In genomic region chr6:122522595-122522994, GRCm38 (mm10) we compare ENCODE assay signal across 9 mouse cellular contexts. TPM values are rescaled to one million over a fixed set of nuclear protein-coding genes. Genes with fewer than 3 reads are reported as not detected.
DNase-seq lines count a peak whose midpoint lies in the region; ATAC-seq and TF ChIP-seq lines count a peak whose summit lies in the region.
"Had no signal": no experiment of that assay in that cellular context is flagged by ENCODE, and none has a peak within 500 bp of the region (broad histone marks: within the 10 kb centered on the region; RNA-seq: fewer than 3 reads in every experiment).

No protein-coding gene starts in this region.

- no peaks in the 10 kb centered on the region for H3K4me1 ChIP-seq in intestine, embryonic 14.5 days (replicated peaks; ENCODE audit: control insufficient read depth, insufficient read depth, low read length)
- H3K4me1 ChIP-seq in intestine, postnatal 0 days (replicated peaks; ENCODE audit: control insufficient read depth, insufficient read depth, low read length) = no peaks in the 10 kb centered on the region
- no peaks in the 10 kb centered on the region for H3K4me1 ChIP-seq in forebrain, embryonic 14.5 days (ENCODE audit: control insufficient read depth, insufficient read depth, low read length)
- no peaks in the 10 kb centered on the region for H3K4me1 ChIP-seq in lung, postnatal 0 days (ENCODE audit: insufficient read depth, low read depth, low read length)

- 64% methylated on average over 9 of the region's 9 CpGs for WGBS in intestine, embryonic 14.5 days
- WGBS in intestine, postnatal 0 days = 72% methylated on average over 9 of the region's 9 CpGs
- 73% methylated on average over 9 of the region's 9 CpGs for whole genome bisulfite sequencing in forebrain, embryonic 14.5 days
- WGBS in lung, postnatal 0 days = 55% methylated on average over 9 of the region's 9 CpGs

- peak; percentile 57 for DNase-seq in intestine, embryonic 14.5 days (ENCODE audit: low spot score)
- peak; percentile 9 for DNase-seq in MEL-GATA-1-ER (ENCODE audit: extremely low read depth, low read depth)
- peak; percentile 79 for DNase-seq in forebrain, embryonic 14.5 days (ENCODE audit: low spot score)
- peak; percentile 61 for DNase-seq in lung, postnatal 0 days (ENCODE audit: low spot score)
- no peak for DNase-seq in urinary bladder, postnatal 25 days (ENCODE audit: low spot score)
- no peak for DNase-seq in spleen, adult 18-20 months
- DNase-seq in urinary bladder, postnatal 36 days (ENCODE audit: low spot score in 2 of 2) = no peak

- H3K4me3 ChIP-seq in intestine, embryonic 14.5 days (ENCODE audit: low read depth, low read length) = no peak overlapping the region
- no peak overlapping the region for H3K4me3 ChIP-seq in intestine, postnatal 0 days (ENCODE audit: low read depth, low read length)
- H3K4me3 ChIP-seq in forebrain, embryonic 14.5 days (ENCODE audit: low read depth, low read length) = no peak overlapping the region
- no peak overlapping the region for H3K4me3 ChIP-seq in lung, postnatal 0 days (ENCODE audit: low read depth, low read length)
- H3K4me3 ChIP-seq: limb, embryonic 12.5 days had no signal

- H3K9me3 ChIP-seq in intestine, embryonic 14.5 days (ENCODE audit: control insufficient read depth, low read length) = no peaks in the 10 kb centered on the region
- H3K9me3 ChIP-seq in intestine, postnatal 0 days (ENCODE audit: control insufficient read depth) = no peaks in the 10 kb centered on the region
- H3K9me3 ChIP-seq in forebrain, embryonic 14.5 days (replicated peaks; ENCODE audit: control insufficient read depth, low read length) = no peaks in the 10 kb centered on the region
- no peaks in the 10 kb centered on the region for H3K9me3 ChIP-seq in lung, postnatal 0 days (ENCODE audit: low read length)
- H3K9me3 ChIP-seq: limb, embryonic 12.5 days had no signal

- no peak overlapping the region for H3K4me2 ChIP-seq in intestine, embryonic 14.5 days (ENCODE audit: low read length)
- H3K4me2 ChIP-seq in intestine, postnatal 0 days (replicated peaks; ENCODE audit: low read depth) = no peak overlapping the region
- H3K4me2 ChIP-seq in forebrain, embryonic 14.5 days (ENCODE audit: low read length) = no peak overlapping the region
- no peak overlapping the region for H3K4me2 ChIP-seq in lung, postnatal 0 days (replicated peaks; ENCODE audit: low read depth, low read length)
- H3K4me2 ChIP-seq: limb, embryonic 12.5 days had no signal

- TF ChIP-seq EP300 in lung, postnatal 0 days (IDR thresholded peaks at IDR 0.05) = no peak

- H3K9ac ChIP-seq in intestine, embryonic 14.5 days (ENCODE audit: low read length) = no peak overlapping the region
- H3K9ac ChIP-seq in intestine, postnatal 0 days (ENCODE audit: low read depth, low read length) = no peak overlapping the region
- 0 out of 2 replicates have a peak overlapping the region, but pooled peaks have one; percentile 29 for H3K9ac ChIP-seq in forebrain, embryonic 14.5 days (ENCODE audit: low read length)
- H3K9ac ChIP-seq in lung, postnatal 0 days (replicated peaks; ENCODE audit: low read depth) = no peak overlapping the region
- H3K9ac ChIP-seq: limb, embryonic 12.5 days had no signal

- no peaks in the 10 kb centered on the region for H3K27me3 ChIP-seq in intestine, embryonic 14.5 days (replicated peaks; ENCODE audit: control insufficient read depth, insufficient read depth, low read length)
- H3K27me3 ChIP-seq in intestine, postnatal 0 days (replicated peaks; ENCODE audit: control insufficient read depth, insufficient read depth, low read length) = no peaks in the 10 kb centered on the region
- no peaks in the 10 kb centered on the region for H3K27me3 ChIP-seq in forebrain, embryonic 14.5 days (replicated peaks; ENCODE audit: control insufficient read depth, insufficient read depth, low read length)
- H3K27me3 ChIP-seq in lung, postnatal 0 days (replicated peaks; ENCODE audit: insufficient read depth, low read length) = no peaks in the 10 kb centered on the region

- no peaks in the 10 kb centered on the region for H3K36me3 ChIP-seq in intestine, embryonic 14.5 days (ENCODE audit: control insufficient read depth, insufficient read depth, low read length)
- H3K36me3 ChIP-seq in intestine, postnatal 0 days (ENCODE audit: control insufficient read depth, insufficient read depth) = no peaks in the 10 kb centered on the region
- H3K36me3 ChIP-seq in forebrain, embryonic 14.5 days (ENCODE audit: control insufficient read depth, insufficient read depth, low read length) = no peaks in the 10 kb centered on the region
- no peaks in the 10 kb centered on the region for H3K36me3 ChIP-seq in lung, postnatal 0 days (ENCODE audit: insufficient read depth, low read length)
- H3K36me3 ChIP-seq: limb, embryonic 12.5 days had no signal

- H3K27ac ChIP-seq in intestine, embryonic 14.5 days (ENCODE audit: low read depth) = no peak overlapping the region
- H3K27ac ChIP-seq in intestine, postnatal 0 days (ENCODE audit: low read depth, low read length) = no peak overlapping the region
- H3K27ac ChIP-seq in forebrain, embryonic 14.5 days (ENCODE audit: low read depth, low read length) = no peak overlapping the region
- no peak overlapping the region for H3K27ac ChIP-seq in lung, postnatal 0 days (ENCODE audit: low read length)
- H3K27ac ChIP-seq: limb, embryonic 12.5 days had no signal

- no peak for TF ChIP-seq CTCF in intestine, postnatal 0 days (IDR thresholded peaks at IDR 0.05; ENCODE audit: low read depth)
- TF ChIP-seq CTCF in lung, postnatal 0 days (IDR thresholded peaks at IDR 0.05) = no peak

- no peak for ATAC-seq in intestine, embryonic 14.5 days (replicated peaks; ENCODE audit: low FRiP score, low TSS enrichment, low read depth)
- ATAC-seq in intestine, postnatal 0 days = no peak
- ATAC-seq in forebrain, embryonic 14.5 days = peak; percentile 84
- ATAC-seq in lung, postnatal 0 days = peak; percentile 65

RNA-seq across cellular contexts. Expression of gene Mfap5, which starts 16.9 kb away (rescaled TPM):
- polyA plus RNA-seq in intestine, embryonic 14.5 days (2014; fragmentation: Nextera tagmentation; extraction: Ambion mirVana) = 2.0 and 4.6 TPM in 2 replicates
- 23.6 and 30.5 TPM in 2 replicates for polyA plus RNA-seq in intestine, postnatal 0 days (2015; fragmentation: Nextera tagmentation; extraction: Ambion mirVana)
- polyA plus RNA-seq in forebrain, embryonic 14.5 days (2014; fragmentation: Nextera tagmentation; extraction: Ambion mirVana) = 1.1 and 1.8 TPM in 2 replicates
- polyA plus RNA-seq in lung, postnatal 0 days (2015; fragmentation: Nextera tagmentation; extraction: Ambion mirVana) = 54.3 and 55.4 TPM in 2 replicates

RNA-seq across cellular contexts. Expression of gene Rimklb, which starts 24.0 kb away (rescaled TPM):
- polyA plus RNA-seq in intestine, embryonic 14.5 days (2014; fragmentation: Nextera tagmentation; extraction: Ambion mirVana) = 13.1 and 16.7 TPM in 2 replicates
- 1.3 and 1.5 TPM in 2 replicates for polyA plus RNA-seq in intestine, postnatal 0 days (2015; fragmentation: Nextera tagmentation; extraction: Ambion mirVana)
- 105 and 108 TPM in 2 replicates for polyA plus RNA-seq in forebrain, embryonic 14.5 days (2014; fragmentation: Nextera tagmentation; extraction: Ambion mirVana)
- polyA plus RNA-seq in lung, postnatal 0 days (2015; fragmentation: Nextera tagmentation; extraction: Ambion mirVana) = 0.99 and 1.6 TPM in 2 replicates

RNA-seq across cellular contexts. Expression of gene Aicda, which starts 31.0 kb away (rescaled TPM):
- polyA plus RNA-seq in intestine, embryonic 14.5 days (2014; fragmentation: Nextera tagmentation; extraction: Ambion mirVana) = 0.12 TPM in 1 of 2 replicates, not detected in the other
- polyA plus RNA-seq in intestine, postnatal 0 days (2015; fragmentation: Nextera tagmentation; extraction: Ambion mirVana) = not detected in 2 replicates
- 0.43 and 0.52 TPM in 2 replicates for polyA plus RNA-seq in forebrain, embryonic 14.5 days (2014; fragmentation: Nextera tagmentation; extraction: Ambion mirVana)
- 0.05 TPM in 1 of 2 replicates, not detected in the other for polyA plus RNA-seq in lung, postnatal 0 days (2015; fragmentation: Nextera tagmentation; extraction: Ambion mirVana)

Comparison
In these comparisons a context has a peak if more than half of its experiments do, and no peak if none do; other contexts are left out.
1. ATAC-seq: peak in forebrain, embryonic 14.5 days (single experiment) and lung, postnatal 0 days (single experiment); none in intestine, embryonic 14.5 days (single experiment) and intestine, postnatal 0 days (single experiment).
2. DNase-seq: peak in intestine, embryonic 14.5 days (single experiment), MEL-GATA-1-ER (single experiment), forebrain, embryonic 14.5 days (single experiment) and lung, postnatal 0 days (single experiment); none in urinary bladder, postnatal 25 days (single experiment), spleen, adult 18-20 months (0 of 2) and urinary bladder, postnatal 36 days (0 of 2).